8 mouse cellular contexts compared by ENCODE assay signal in the genomic region with DNA sequence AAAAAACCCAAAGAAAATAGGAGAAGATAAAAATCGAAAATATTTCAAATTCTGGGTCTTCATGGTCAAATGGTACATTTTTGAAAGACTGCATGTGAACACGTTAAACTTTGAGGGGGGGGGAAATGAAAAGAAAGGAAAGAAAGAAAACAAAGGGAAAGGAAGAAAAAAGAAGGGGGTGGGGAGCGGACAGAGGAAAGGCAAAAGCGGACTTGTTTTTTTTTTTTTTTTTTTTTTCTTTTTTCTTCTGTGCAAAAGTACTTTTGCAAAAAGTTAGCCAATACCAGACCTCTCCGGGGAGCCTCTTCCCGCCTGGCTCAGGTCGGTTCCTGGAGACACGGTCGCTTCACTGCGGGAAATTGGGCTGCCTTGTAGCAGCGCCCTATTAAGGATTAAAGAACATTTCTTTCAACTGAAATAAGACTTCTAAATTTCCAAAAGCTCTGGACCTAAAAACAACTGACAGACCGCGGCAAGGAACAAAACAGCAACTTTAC. TPM values are rescaled to one million over a fixed set of nuclear protein-coding genes. Genes with fewer than 3 reads are reported as not detected.
DNase-seq lines count a peak whose midpoint lies in the region; ATAC-seq and TF ChIP-seq lines count a peak whose summit lies in the region.

No protein-coding gene starts in this region.

- peak; percentile 23; the same call in 1 of the 2 replicates for ATAC-seq in embryonic facial prominence, embryonic 12.5 days (ENCODE audit: insufficient number of reproducible peaks, insufficient read depth, low FRiP score, low TSS enrichment)
- ATAC-seq in intestine, embryonic 15.5 days = peak; percentile 54
- ATAC-seq in midbrain, postnatal 0 days (ENCODE audit: low FRiP score) = peak; percentile 31; the same call in 1 of the 2 replicates

- H3K27ac ChIP-seq in layer of hippocampus, adult 2 months = peak overlapping the region; percentile 84
- H3K27ac ChIP-seq in embryonic facial prominence, embryonic 12.5 days = peak overlapping the region; percentile 88
- 0 out of 2 replicates have a peak overlapping the region, but pooled peaks have one; percentile 44 for H3K27ac ChIP-seq in intestine, embryonic 15.5 days
- peak overlapping the region; percentile 84; the same call in 1 of the 2 replicates for H3K27ac ChIP-seq in midbrain, postnatal 0 days (ENCODE audit: low read depth, low read length)

- no peak overlapping the region for H3K9ac ChIP-seq in embryonic facial prominence, embryonic 12.5 days
- H3K9ac ChIP-seq in intestine, embryonic 15.5 days = 0 out of 2 replicates have a peak overlapping the region, but pooled peaks have one; percentile 32
- H3K9ac ChIP-seq in midbrain, postnatal 0 days (replicated peaks; ENCODE audit: low read length, poor library complexity, severe bottlenecking) = peak overlapping the region; percentile 74; the same call in 1 of the 2 replicates

- no peak for DNase-seq in layer of hippocampus, adult 2 months (ENCODE audit: low spot score in 2 of 2)
- DNase-seq in layer of hippocampus, adult 9-10 months (ENCODE audit: low spot score) = no peak
- no peak for DNase-seq in midbrain, postnatal 0 days (ENCODE audit: low spot score)
- DNase-seq in adrenal gland, postnatal 10 days = no peak
- DNase-seq in embryo, embryonic 10 days (ENCODE audit: low spot score) = no peak
- no peak for DNase-seq in cerebellum, postnatal 14 days

- no peaks in the 10 kb centered on the region for H3K27me3 ChIP-seq in embryonic facial prominence, embryonic 12.5 days
- no peaks in the 10 kb centered on the region for H3K27me3 ChIP-seq in intestine, embryonic 15.5 days (replicated peaks)
- no peaks in the 10 kb centered on the region for H3K27me3 ChIP-seq in midbrain, postnatal 0 days (ENCODE audit: insufficient read depth, low read length)

- peaks cover 7% of the 10 kb centered on the region; the same call in 1 of the 2 replicates for H3K4me1 ChIP-seq in embryonic facial prominence, embryonic 12.5 days
- H3K4me1 ChIP-seq in intestine, embryonic 15.5 days (replicated peaks) = peaks cover 6% of the 10 kb centered on the region; the same call in 1 of the 2 replicates
- H3K4me1 ChIP-seq in midbrain, postnatal 0 days (ENCODE audit: insufficient read depth, low read length) = no peaks in the 10 kb centered on the region

- peak overlapping the region; percentile 71 for H3K4me3 ChIP-seq in layer of hippocampus, adult 2 months
- H3K4me3 ChIP-seq in embryonic facial prominence, embryonic 12.5 days = peak overlapping the region; percentile 65
- peak overlapping the region; percentile 72 for H3K4me3 ChIP-seq in intestine, embryonic 15.5 days (replicated peaks)
- H3K4me3 ChIP-seq in midbrain, postnatal 0 days (ENCODE audit: low read depth, low read length) = peak overlapping the region; percentile 70

- H3K9me3 ChIP-seq in embryonic facial prominence, embryonic 12.5 days = no peaks in the 10 kb centered on the region
- no peaks in the 10 kb centered on the region for H3K9me3 ChIP-seq in intestine, embryonic 15.5 days
- no peaks in the 10 kb centered on the region for H3K9me3 ChIP-seq in midbrain, postnatal 0 days (ENCODE audit: low read length)

- TF ChIP-seq CTCF in layer of hippocampus, adult 2 months (conservative IDR thresholded peaks at IDR 0.05) = no peak
- TF ChIP-seq CTCF in midbrain, postnatal 0 days (IDR thresholded peaks at IDR 0.05) = no peak

- H3K36me3 ChIP-seq in embryonic facial prominence, embryonic 12.5 days = no peaks in the 10 kb centered on the region
- no peaks in the 10 kb centered on the region for H3K36me3 ChIP-seq in intestine, embryonic 15.5 days
- no peaks in the 10 kb centered on the region for H3K36me3 ChIP-seq in midbrain, postnatal 0 days (ENCODE audit: insufficient read depth, low read length)

- H3K4me2 ChIP-seq in embryonic facial prominence, embryonic 12.5 days (replicated peaks) = peak overlapping the region; percentile 56; the same call in 1 of the 2 replicates
- H3K4me2 ChIP-seq in intestine, embryonic 15.5 days (replicated peaks) = peak overlapping the region; percentile 66
- peak overlapping the region; percentile 57 for H3K4me2 ChIP-seq in midbrain, postnatal 0 days (ENCODE audit: low read depth, low read length, poor library complexity, severe bottlenecking)

- WGBS in embryonic facial prominence, embryonic 12.5 days = 3% methylated on average over 13 of the region's 13 CpGs
- 3% methylated on average over 13 of the region's 13 CpGs for WGBS in intestine, embryonic 15.5 days
- 2% methylated on average over 13 of the region's 13 CpGs for WGBS in midbrain, postnatal 0 days

RNA-seq across cellular contexts. Expression of a gene that starts 42.0 kb away (rescaled TPM):
- under 1 TPM; 0.07 to 0.33 TPM for total RNA-seq in layer of hippocampus, adult 2 months (2021)
- polyA plus RNA-seq in embryonic facial prominence, embryonic 12.5 days (2016; fragmentation: Nextera tagmentation; extraction: Ambion mirVana) = 3.5 and 4.3 TPM in 2 replicates
- 1.6 and 1.8 TPM in 2 replicates for polyA plus RNA-seq in intestine, embryonic 15.5 days (2015; fragmentation: Nextera tagmentation; extraction: Ambion mirVana)
- 1.8 and 7.8 TPM in 2 replicates for total RNA-seq in midbrain, postnatal 0 days (2014; rRNA removed)
- polyA plus RNA-seq in midbrain, postnatal 0 days (2015; fragmentation: Nextera tagmentation; extraction: Ambion mirVana) = 0.92 and 1.1 TPM in 2 replicates
- 1 to 10 TPM; 4.5 to 4.7 TPM for total RNA-seq in adrenal gland, postnatal 10 days (2021)

RNA-seq across cellular contexts. Expression of a gene that starts 53.0 kb away (rescaled TPM):
- 10 to 100 TPM; 33.7 to 39.8 TPM for total RNA-seq in layer of hippocampus, adult 2 months (2021)
- polyA plus RNA-seq in embryonic facial prominence, embryonic 12.5 days (2016; fragmentation: Nextera tagmentation; extraction: Ambion mirVana) = 78.8 and 81.7 TPM in 2 replicates
- 43.8 and 46.2 TPM in 2 replicates for polyA plus RNA-seq in intestine, embryonic 15.5 days (2015; fragmentation: Nextera tagmentation; extraction: Ambion mirVana)
- total RNA-seq in midbrain, postnatal 0 days (2014; rRNA removed) = 20.6 and 29.2 TPM in 2 replicates
- polyA plus RNA-seq in midbrain, postnatal 0 days (2015; fragmentation: Nextera tagmentation; extraction: Ambion mirVana) = 13.9 and 15.4 TPM in 2 replicates
- total RNA-seq in adrenal gland, postnatal 10 days (2021) = 10 to 100 TPM; 68.5 to 96.0 TPM
